Mouse (Mus musculus) myocyte (in vitro differentiated cells): ENCODE results near the gene 9230112D13Rik. TPM values are rescaled to one million over a fixed set of nuclear protein-coding genes. Genes with fewer than 3 reads are reported as not detected.
A peak's percentile ranks its signal among the peaks of the same experiment; 100 is the strongest.

Source experiments
- H3K27me3 ChIP-seq: one replicate; pipeline ENCODE4 v1.6.1; 2011; ENCODE audit not compliant: control insufficient read depth, insufficient read depth, insufficient read length
- H3K36me3 ChIP-seq: one replicate; pipeline ENCODE4 v1.6.1; 2011; ENCODE audit not compliant: control insufficient read depth, insufficient read depth
- H3K4me2 ChIP-seq: one replicate; pipeline ENCODE4 v1.6.1; 2011; ENCODE audit warnings: low read depth, control low read depth
- H3K4me3 ChIP-seq: one replicate; pipeline ENCODE4 v1.5.1; 2011; ENCODE audit warnings: mild to moderate bottlenecking, control low read depth, moderate library complexity
- H3K79me2 ChIP-seq: one replicate; pipeline ENCODE4 v1.6.1; 2011; ENCODE audit not compliant: control insufficient read depth, insufficient read depth
- H3ac ChIP-seq: one replicate; pipeline ENCODE4 v1.6.1; 2011; ENCODE audit not compliant: control insufficient read depth, insufficient read length
- CEBPB ChIP-seq: IDR thresholded peaks from 2 replicates; pipeline ENCODE4 v1.6.1; 2011; ENCODE audit warnings: mild to moderate bottlenecking, moderate library complexity; ENCODE audit not compliant: poor library complexity, insufficient read depth, severe bottlenecking
- E2F4 ChIP-seq: IDR thresholded peaks from one replicate; pipeline ENCODE4 v1.6.1; 2011; ENCODE audit warnings: mild to moderate bottlenecking, control low read depth, moderate library complexity; ENCODE audit not compliant: insufficient read depth
- MAX ChIP-seq: IDR thresholded peaks from one replicate; pipeline ENCODE4 v1.6.1; 2011; ENCODE audit warnings: low read depth, mild to moderate bottlenecking, control low read depth
- MYOD1 ChIP-seq, 3 experiments: IDR thresholded peaks; one replicate each; pipeline ENCODE4 v1.6.1; 2011; ENCODE audit warnings: control low read depth in 2 of 3, low read depth in 2 of 3, mild to moderate bottlenecking in 2 of 3, moderate library complexity in 1 of 3; ENCODE audit not compliant: insufficient read length in 2 of 3, control insufficient read depth in 1 of 3
- MYOG ChIP-seq, 3 experiments: IDR thresholded peaks; one replicate each; pipeline ENCODE4 v1.6.1; 2011; ENCODE audit warnings: control low read depth in 2 of 3, low read depth in 2 of 3, mild to moderate bottlenecking in 2 of 3; ENCODE audit not compliant: insufficient read length in 2 of 3, control insufficient read depth in 1 of 3, insufficient read depth in 1 of 3
- POLR2A ChIP-seq: IDR thresholded peaks from one replicate; pipeline ENCODE4 v1.6.1; 2011; ENCODE audit warnings: low read depth, mild to moderate bottlenecking, control low read depth, moderate library complexity; ENCODE audit not compliant: insufficient read length
- POLR2AphosphoS2 ChIP-seq: IDR thresholded peaks from one replicate; pipeline ENCODE4 v1.6.1; 2011; ENCODE audit warnings: low read depth, control low read depth; ENCODE audit not compliant: insufficient read length
- REST ChIP-seq: IDR thresholded peaks from one replicate; pipeline ENCODE4 v1.6.1; 2011; ENCODE audit warnings: mild to moderate bottlenecking, control low read depth, moderate library complexity; ENCODE audit not compliant: insufficient read depth, insufficient read length
- SRF ChIP-seq: IDR thresholded peaks from one replicate; pipeline ENCODE4 v1.6.1; 2011; ENCODE audit warnings: low read depth; ENCODE audit not compliant: control insufficient read depth, insufficient read length
- TCF12 ChIP-seq: IDR thresholded peaks from one replicate; pipeline ENCODE4 v1.6.1; 2011; ENCODE audit warnings: mild to moderate bottlenecking, control low read depth; ENCODE audit not compliant: poor library complexity, insufficient read depth, severe bottlenecking
- TCF3 ChIP-seq: IDR thresholded peaks from one replicate; pipeline ENCODE4 v1.6.1; 2011; ENCODE audit warnings: low read depth, control low read depth; ENCODE audit not compliant: insufficient read length
- USF1 ChIP-seq: IDR thresholded peaks from one replicate; pipeline ENCODE4 v1.6.1; 2011; ENCODE audit warnings: low read depth, mild to moderate bottlenecking, control low read depth, moderate library complexity
- polyA plus RNA-seq: library from polyadenylated mRNA; unstranded; fragments of >200 nt; fragmentation: generic; extraction: Trizol; gene quantifications from one replicate; pipeline ENCODE4 v1.2.1, GENCODE M21; 2012; ENCODE audit warnings: missing spikeins

9230112D13Rik gene
- polyA plus RNA-seq, 1 experiment: not detected

GRCm38 (mm10) chr14:34564646-34565045, 42.0 kb upstream of the 9230112D13Rik start:
- H3K79me2 ChIP-seq: no peaks in the 10 kb centered on the region
- H3K36me3 ChIP-seq: no peaks in the 10 kb centered on the region
- H3ac ChIP-seq: no peak overlapping the region
- TF ChIP-seq E2F4 (no peak), TCF3 (no peak), SRF (no peak), MAX (no peak), POLR2AphosphoS2 (no peak), TCF12 (no peak), MYOD1 (IDR thresholded peaks at IDR 0.05; ENCODE audit: control insufficient read depth in 1 of 3, insufficient read length in 2 of 3, low read depth in 2 of 3) (no peak), MYOG (IDR thresholded peaks at IDR 0.05; ENCODE audit: control insufficient read depth in 1 of 3, insufficient read depth in 1 of 3, insufficient read length in 2 of 3, low read depth in 2 of 3) (no peak), POLR2A (no peak), REST (no peak), CEBPB (no peak), USF1 (no peak)
- H3K4me3 ChIP-seq: no peak overlapping the region
- no peaks in the 10 kb centered on the region for H3K27me3 ChIP-seq
- peak overlapping the region; percentile 18 for H3K4me2 ChIP-seq

- TF ChIP-seq TCF12 (no peak), SRF (no peak), POLR2AphosphoS2 (no peak), MYOD1 (IDR thresholded peaks at IDR 0.05; ENCODE audit: control insufficient read depth in 1 of 3, insufficient read length in 2 of 3, low read depth in 2 of 3) (no peak), CEBPB (no peak), POLR2A (no peak), USF1 (no peak), MAX (no peak)
- Histone ChIP-seq H3K4me2 (no peak overlapping the region), H3K79me2 (no peaks in the 10 kb centered on the region), H3K27me3 (no peaks in the 10 kb centered on the region), H3K4me3 (no peak overlapping the region), H3K36me3 (peaks cover 12% of the 10 kb centered on the region), H3ac (no peak overlapping the region)
Observed at GRCm38 (mm10) chr14:34562393-34562792, 39.8 kb upstream of the 9230112D13Rik start.

- Histone ChIP-seq H3K4me3 (no peak overlapping the region), H3ac (no peak overlapping the region), H3K36me3 (peaks cover 14% of the 10 kb centered on the region), H3K4me2 (no peak overlapping the region), H3K27me3 (no peaks in the 10 kb centered on the region), H3K79me2 (no peaks in the 10 kb centered on the region)
- TF ChIP-seq MAX: no peak
- no peak for TF ChIP-seq MYOD1 (IDR thresholded peaks at IDR 0.05; ENCODE audit: control insufficient read depth in 1 of 3, insufficient read length in 2 of 3, low read depth in 2 of 3)
- no peak for TF ChIP-seq POLR2A
- no peak for TF ChIP-seq POLR2AphosphoS2
- no peak for TF ChIP-seq CEBPB
- TF ChIP-seq E2F4: no peak
- TF ChIP-seq SRF: no peak
- TF ChIP-seq TCF3: no peak
- TF ChIP-seq REST: no peak
- no peak for TF ChIP-seq MYOG (IDR thresholded peaks at IDR 0.05; ENCODE audit: control insufficient read depth in 1 of 3, insufficient read depth in 1 of 3, insufficient read length in 2 of 3, low read depth in 2 of 3)
- TF ChIP-seq TCF12: no peak
- no peak for TF ChIP-seq USF1
Observed at GRCm38 (mm10) chr14:34561647-34562046, 39.0 kb upstream of the 9230112D13Rik start.

- Histone ChIP-seq H3K4me2 (no peak overlapping the region), H3ac (no peak overlapping the region), H3K4me3 (no peak overlapping the region), H3K36me3 (peaks cover 14% of the 10 kb centered on the region), H3K79me2 (no peaks in the 10 kb centered on the region), H3K27me3 (no peaks in the 10 kb centered on the region)
- TF ChIP-seq POLR2AphosphoS2: no peak
- TF ChIP-seq REST: no peak
- TF ChIP-seq POLR2A: no peak
- TF ChIP-seq MYOD1 (IDR thresholded peaks at IDR 0.05; ENCODE audit: control insufficient read depth in 1 of 3, insufficient read length in 2 of 3, low read depth in 2 of 3): no peak
- TF ChIP-seq USF1: no peak
- TF ChIP-seq MAX: no peak
- no peak for TF ChIP-seq SRF
- TF ChIP-seq E2F4: no peak
- TF ChIP-seq TCF12: no peak
- TF ChIP-seq MYOG (IDR thresholded peaks at IDR 0.05; ENCODE audit: control insufficient read depth in 1 of 3, insufficient read depth in 1 of 3, insufficient read length in 2 of 3, low read depth in 2 of 3): no peak
Observed at GRCm38 (mm10) chr14:34558947-34559346, 36.3 kb upstream of the 9230112D13Rik start.

GRCm38 (mm10) chr14:34555211-34555610, 32.6 kb upstream of the 9230112D13Rik start:
- no peak for TF ChIP-seq MYOD1 (IDR thresholded peaks at IDR 0.05; ENCODE audit: control insufficient read depth in 1 of 3, insufficient read length in 2 of 3, low read depth in 2 of 3)
- TF ChIP-seq POLR2AphosphoS2: peak; percentile 6
- peak in 1 of 3 experiments; percentile 10 for TF ChIP-seq MYOG (IDR thresholded peaks at IDR 0.05; ENCODE audit: control insufficient read depth in 1 of 3, insufficient read depth in 1 of 3, insufficient read length in 2 of 3, low read depth in 2 of 3)
- H3K4me3 ChIP-seq: no peak overlapping the region
- H3K27me3 ChIP-seq: no peaks in the 10 kb centered on the region
- peaks cover 18% of the 10 kb centered on the region for H3K36me3 ChIP-seq
- H3K4me2 ChIP-seq: no peak overlapping the region
- no peaks in the 10 kb centered on the region for H3K79me2 ChIP-seq
- H3ac ChIP-seq: no peak overlapping the region
